Mouse (Mus musculus) hindbrain, embryonic 11.5 days (tissue): Measurements from ENCODE around the gene Ggact. TPM values are rescaled to one million over a fixed set of nuclear protein-coding genes. Genes with fewer than 3 reads are reported as not detected.

Experiments
- ATAC-seq: fragments of 200-750 bp; cut with Nextera tagmentation; 2 replicates; pipeline ENCODE4 v1.8.0; 2017; ENCODE audit warnings: mild to moderate bottlenecking, moderate TSS enrichment, moderate library complexity; ENCODE audit not compliant: low FRiP score
- DNase-seq: peaks from one replicate; pipeline ENCODE4 v3.0.0-alpha.2; 2015; ENCODE audit warnings: low spot score
- H3K27ac ChIP-seq: fragments of 300-500 bp; sonication (generic); 2 replicates; pipeline ENCODE4 v1.5.1; 2014; ENCODE audit warnings: mild to moderate bottlenecking, low read depth, low read length
- H3K27me3 ChIP-seq: fragments of 300-500 bp; sonication (generic); 2 replicates; pipeline ENCODE4 v1.6.1; 2014; ENCODE audit warnings: mild to moderate bottlenecking, low read length, moderate library complexity, mixed read lengths; ENCODE audit not compliant: control insufficient read depth, insufficient read depth
- H3K36me3 ChIP-seq: fragments of 300-500 bp; sonication (generic); 2 replicates; pipeline ENCODE4 v1.6.1; 2014; ENCODE audit warnings: mild to moderate bottlenecking, low read length, moderate library complexity, mixed read lengths; ENCODE audit not compliant: control insufficient read depth, insufficient read depth
- H3K4me1 ChIP-seq: fragments of 300-500 bp; sonication (generic); replicated peaks from 2 replicates; pipeline ENCODE4 v1.6.1; 2014; ENCODE audit warnings: low read length, mixed read lengths; ENCODE audit not compliant: control insufficient read depth, insufficient read depth
- H3K4me2 ChIP-seq: fragments of 300-500 bp; sonication (generic); replicated peaks from 2 replicates; pipeline ENCODE4 v1.6.1; 2014; ENCODE audit warnings: mild to moderate bottlenecking, low read depth, low read length
- H3K4me3 ChIP-seq: fragments of 300-500 bp; sonication (generic); 2 replicates; pipeline ENCODE4 v1.5.1; 2014; ENCODE audit warnings: low read depth, low read length
- H3K9ac ChIP-seq: fragments of 300-500 bp; sonication (generic); 2 replicates; pipeline ENCODE4 v1.6.1; 2014; ENCODE audit warnings: low read depth, low read length
- H3K9me3 ChIP-seq: fragments of 300-500 bp; sonication (generic); 2 replicates; pipeline ENCODE4 v1.6.1; 2016; ENCODE audit warnings: low read length; ENCODE audit not compliant: control insufficient read depth
- WGBS: fragments of 180-500 bp; shearing (Covaris S2); extraction: QIAGEN DNeasy Blood & Tissue Kit; methylation state at CpG from one replicate; pipeline ENCODE4 v1.1.7; 2014; 5-methylcytosine and 5-hydroxymethylcytosine counted together
- polyA plus RNA-seq: library from polyadenylated mRNA; unstranded; fragments of >200 nt; fragmentation: Nextera tagmentation; extraction: Ambion mirVana; gene quantifications from 2 replicates; pipeline ENCODE4 v1.2.1, GENCODE M21; 2014

Gene Ggact
- polyA plus RNA-seq, 1 experiment from 2014 or later, result 5.1 TPM

- ATAC-seq, result no peak
- no peak for DNase-seq
- H3K27me3 ChIP-seq, result no peaks in the 10 kb centered on the region
- no peaks in the 10 kb centered on the region for H3K4me1 ChIP-seq
- H3K27ac ChIP-seq, result no peak overlapping the region
- H3K9me3 ChIP-seq, result no peaks in the 10 kb centered on the region
- no peak overlapping the region for H3K4me3 ChIP-seq
- WGBS, result 80% methylated on average over 5 of the region's 5 CpGs
- no peak overlapping the region for H3K4me2 ChIP-seq
- H3K36me3 ChIP-seq, result peaks cover 3% of the 10 kb centered on the region; the same call in 1 of the 2 replicates
- no peak overlapping the region for H3K9ac ChIP-seq
Measured at GRCm38 (mm10) chr14:122920011-122920410, 6.5 kb upstream of the Ggact start.

GRCm38 (mm10) chr14:122917676-122918075, 4.1 kb upstream of the Ggact start:
- no peaks in the 10 kb centered on the region for H3K27me3 ChIP-seq
- H3K9me3 ChIP-seq, result no peaks in the 10 kb centered on the region
- no peak overlapping the region for H3K9ac ChIP-seq
- H3K4me3 ChIP-seq, result no peak overlapping the region
- ATAC-seq (no peak), DNase-seq (no peak)
- H3K36me3 ChIP-seq, result peaks cover 3% of the 10 kb centered on the region; the same call in 1 of the 2 replicates
- H3K27ac ChIP-seq, result no peak overlapping the region
- WGBS, result 97% methylated on average over 1 of the region's 1 CpGs
- no peaks in the 10 kb centered on the region for H3K4me1 ChIP-seq
- H3K4me2 ChIP-seq, result no peak overlapping the region

GRCm38 (mm10) chr14:122912812-122913498, 602 bp downstream of the Ggact start:
- Histone ChIP-seq H3K27ac (no peak overlapping the region), H3K4me2 (peak overlapping the region; percentile 66), H3K36me3 (no peaks in the 10 kb centered on the region), H3K9me3 (no peaks in the 10 kb centered on the region), H3K27me3 (no peaks in the 10 kb centered on the region), H3K4me3 (peak overlapping the region; percentile 66), H3K9ac (peak overlapping the region; percentile 61), H3K4me1 (no peaks in the 10 kb centered on the region)
- DNase-seq (peak; percentile 64), ATAC-seq (peak; percentile 75)
- WGBS, result under 1% methylated on average over 58 of the region's 58 CpGs

- 65% methylated on average over 1 of the region's 1 CpGs for WGBS
- Histone ChIP-seq H3K4me1 (no peaks in the 10 kb centered on the region), H3K4me2 (peak overlapping the region; percentile 66; the same call in 1 of the 2 replicates), H3K9me3 (no peaks in the 10 kb centered on the region), H3K27me3 (no peaks in the 10 kb centered on the region), H3K36me3 (no peaks in the 10 kb centered on the region), H3K9ac (no peak overlapping the region; the same call in 1 of the 2 replicates), H3K27ac (no peak overlapping the region), H3K4me3 (no peak overlapping the region; the same call in 1 of the 2 replicates)
- DNase-seq (no peak), ATAC-seq (no peak)
Measured at GRCm38 (mm10) chr14:122912137-122912536, 1.4 kb downstream of the Ggact start.

GRCm38 (mm10) chr14:122911265-122911664, 2.3 kb downstream of the Ggact start:
- no peaks in the 10 kb centered on the region for H3K36me3 ChIP-seq
- H3K4me2 ChIP-seq, result no peak overlapping the region
- no peak for DNase-seq
- no peaks in the 10 kb centered on the region for H3K9me3 ChIP-seq
- H3K4me1 ChIP-seq, result no peaks in the 10 kb centered on the region
- H3K27me3 ChIP-seq, result no peaks in the 10 kb centered on the region
- no peak overlapping the region for H3K4me3 ChIP-seq
- H3K9ac ChIP-seq, result no peak overlapping the region
- H3K27ac ChIP-seq, result no peak overlapping the region
- ATAC-seq, result no peak

GRCm38 (mm10) chr14:122909368-122910091, 4.0 kb downstream of the Ggact start:
- no peak overlapping the region for H3K27ac ChIP-seq
- no peaks in the 10 kb centered on the region for H3K9me3 ChIP-seq
- ATAC-seq (no peak), DNase-seq (no peak)
- no peak overlapping the region for H3K9ac ChIP-seq
- no peaks in the 10 kb centered on the region for H3K36me3 ChIP-seq
- WGBS, result 84% methylated on average over 5 of the region's 5 CpGs
- H3K4me2 ChIP-seq, result no peak overlapping the region
- H3K4me1 ChIP-seq, result no peaks in the 10 kb centered on the region
- H3K27me3 ChIP-seq, result no peaks in the 10 kb centered on the region
- H3K4me3 ChIP-seq, result no peak overlapping the region

- Histone ChIP-seq H3K9ac (no peak overlapping the region), H3K4me2 (no peak overlapping the region), H3K4me3 (no peak overlapping the region), H3K27me3 (no peaks in the 10 kb centered on the region), H3K9me3 (no peaks in the 10 kb centered on the region), H3K36me3 (no peaks in the 10 kb centered on the region), H3K4me1 (no peaks in the 10 kb centered on the region), H3K27ac (no peak overlapping the region)
- WGBS, result 94% methylated on average over 4 of the region's 4 CpGs
- DNase-seq (no peak), ATAC-seq (no peak)
Measured at GRCm38 (mm10) chr14:122908075-122908474, 5.5 kb downstream of the Ggact start.

- Histone ChIP-seq H3K4me2 (no peak overlapping the region), H3K9ac (no peak overlapping the region), H3K27me3 (no peaks in the 10 kb centered on the region), H3K4me1 (no peaks in the 10 kb centered on the region), H3K4me3 (no peak overlapping the region), H3K27ac (no peak overlapping the region), H3K36me3 (no peaks in the 10 kb centered on the region), H3K9me3 (no peaks in the 10 kb centered on the region)
- DNase-seq, result no peak
- 88% methylated on average over 1 of the region's 1 CpGs for WGBS
- ATAC-seq, result no peak
Measured at GRCm38 (mm10) chr14:122905007-122905406, 8.6 kb downstream of the Ggact start.

GRCm38 (mm10) chr14:122903923-122904351, 9.6 kb downstream of the Ggact start:
- Histone ChIP-seq H3K36me3 (no peaks in the 10 kb centered on the region), H3K9ac (no peak overlapping the region), H3K27me3 (no peaks in the 10 kb centered on the region), H3K27ac (no peak overlapping the region), H3K9me3 (no peaks in the 10 kb centered on the region), H3K4me1 (no peaks in the 10 kb centered on the region), H3K4me2 (no peak overlapping the region), H3K4me3 (no peak overlapping the region)
- ATAC-seq, result no peak
- WGBS, result 75% methylated on average over 2 of the region's 2 CpGs
- DNase-seq, result no peak
